Mouse (Mus musculus) limb, embryonic 10.5 days (tissue): ENCODE results near the gene Ppp1r18. TPM values are rescaled to one million over a fixed set of nuclear protein-coding genes. Genes with fewer than 3 reads are reported as not detected.

Experiments
- DNase-seq: peaks from one replicate; pipeline ENCODE4 v3.0.0-alpha.2; 2017; ENCODE audit warnings: low spot score
- H3K27ac ChIP-seq: fragments of 300-500 bp; sonication (generic); 2 replicates; pipeline ENCODE4 v1.5.1; 2016; ENCODE audit warnings: mild to moderate bottlenecking
- H3K27me3 ChIP-seq: fragments of 300-500 bp; sonication (generic); 2 replicates; pipeline ENCODE4 v1.6.1; 2016; ENCODE audit warnings: low read depth, mild to moderate bottlenecking; ENCODE audit not compliant: poor library complexity, severe bottlenecking
- H3K36me3 ChIP-seq: fragments of 300-500 bp; sonication (generic); 2 replicates; pipeline ENCODE4 v1.6.1; 2016; ENCODE audit warnings: mild to moderate bottlenecking, moderate library complexity
- H3K4me1 ChIP-seq: fragments of 300-500 bp; sonication (generic); 2 replicates; pipeline ENCODE4 v1.6.1; 2016
- H3K4me3 ChIP-seq: fragments of 300-500 bp; sonication (generic); 2 replicates; pipeline ENCODE4 v1.5.1; 2016; ENCODE audit warnings: mild to moderate bottlenecking, moderate library complexity
- H3K9me3 ChIP-seq: fragments of 300-500 bp; sonication (generic); replicated peaks from 2 replicates; pipeline ENCODE4 v1.6.1; 2016; ENCODE audit warnings: mild to moderate bottlenecking
- WGBS: fragments of 180-500 bp; shearing (Covaris S2); methylation state at CpG from one replicate; pipeline ENCODE4 v1.1.7; 2016; 5-methylcytosine and 5-hydroxymethylcytosine counted together
- microRNA counts: library from miRNA; unstranded; fragments of <30 nt; microRNA quantifications from one replicate; lab custom pipeline; 2017
- microRNA-seq: library from miRNA; unstranded; fragments of <30 nt; microRNA quantifications from one replicate; pipeline ENCODE4, GENCODE M21; 2017
- polyA plus RNA-seq: library from polyadenylated mRNA; unstranded; fragments of >200 nt; fragmentation: Nextera tagmentation; extraction: Ambion mirVana; gene quantifications from 2 replicates; pipeline ENCODE4 v1.2.1, GENCODE M21; 2016

Ppp1r18 gene
- polyA plus RNA-seq, 1 experiment from 2014 or later, result 22.1 TPM

GRCm38 (mm10) chr17:35923281-35923680 lies 57.9 kb downstream of the Ppp1r18 start:
- Histone ChIP-seq H3K9me3 (no peaks in the 10 kb centered on the region), H3K4me1 (peaks cover 17% of the 10 kb centered on the region), H3K27ac (no peak overlapping the region), H3K27me3 (no peaks in the 10 kb centered on the region), H3K4me3 (no peak overlapping the region), H3K36me3 (peaks cover 76% of the 10 kb centered on the region)
- 94% methylated on average over 4 of the region's 4 CpGs for WGBS
- DNase-seq, result no peak

MicroRNAs within 50 kb of the gene (microRNA counts, 519-probe panel; counts per million panel counts)
- microRNA mmu-miR-1894-3p (lab: Ali Mortazavi, UCI) (684 counts per million, percentile 72 among the panel's probes with 10 or more counts), microRNA mmu-miR-1894-5p (lab: Ali Mortazavi, UCI) (684 counts per million, percentile 72 among the panel's probes with 10 or more counts)

Small RNA genes within 50 kb of the gene (microRNA-seq; reads per million reads assigned to microRNA genes)
- 0.88 reads per million for gene Gm28033
- not detected for gene Mir1894

Other genes with a start within 250 kb of the Ppp1r18 start
- gene Gm9573, start 239.0 kb upstream of the Ppp1r18 start, polyA plus RNA-seq, result not detected in 2 replicates
- 0.08 and 0.24 TPM in 2 replicates for gene Mucl3, start 221.9 kb upstream of the Ppp1r18 start, polyA plus RNA-seq
- gene Vars2, start 198.0 kb upstream of the Ppp1r18 start, polyA plus RNA-seq, result 21.1 and 21.5 TPM in 2 replicates
- gene Gtf2h4, start 191.9 kb upstream of the Ppp1r18 start, polyA plus RNA-seq, result 67.0 and 72.4 TPM in 2 replicates
- 18.3 and 21.9 TPM in 2 replicates for gene Ddr1, start 161.0 kb upstream of the Ppp1r18 start, polyA plus RNA-seq
- 4.5 and 5.5 TPM in 2 replicates for gene Ier3, start 43.9 kb upstream of the Ppp1r18 start, polyA plus RNA-seq
- gene Flot1, start 42.4 kb upstream of the Ppp1r18 start, polyA plus RNA-seq, result 43.0 and 49.7 TPM in 2 replicates
- gene Tubb5, start 27.3 kb upstream of the Ppp1r18 start, polyA plus RNA-seq, result 1,509 and 1,575 TPM in 2 replicates
- 23.2 and 27.3 TPM in 2 replicates for gene Mdc1, start 24.1 kb upstream of the Ppp1r18 start, polyA plus RNA-seq
- 61.7 and 67.1 TPM in 2 replicates for gene Nrm, start 4.3 kb upstream of the Ppp1r18 start, polyA plus RNA-seq
- gene Dhx16, start 14.2 kb downstream of the Ppp1r18 start, polyA plus RNA-seq, result 58.4 and 62.4 TPM in 2 replicates
- 23.2 and 27.6 TPM in 2 replicates for gene 2310061I04Rik, start 31.8 kb downstream of the Ppp1r18 start, polyA plus RNA-seq
- 104 and 131 TPM in 2 replicates for gene Atat1, start 44.5 kb downstream of the Ppp1r18 start, polyA plus RNA-seq
- 87.6 and 122 TPM in 2 replicates for gene Mrps18b, start 50.8 kb downstream of the Ppp1r18 start, polyA plus RNA-seq
- gene Ppp1r10, start 50.8 kb downstream of the Ppp1r18 start, polyA plus RNA-seq, result 52.9 and 63.4 TPM in 2 replicates
- gene Abcf1, start 104.2 kb downstream of the Ppp1r18 start, polyA plus RNA-seq, result 98.3 and 109 TPM in 2 replicates
- 61.6 and 63.1 TPM in 2 replicates for gene Gnl1, start 114.3 kb downstream of the Ppp1r18 start, polyA plus RNA-seq
- gene Prr3, start 114.6 kb downstream of the Ppp1r18 start, polyA plus RNA-seq, result 44.9 and 49.4 TPM in 2 replicates
- 3.2 and 4.0 TPM in 2 replicates for gene H2-T24, start 155.0 kb downstream of the Ppp1r18 start, polyA plus RNA-seq
- 1.2 and 1.5 TPM in 2 replicates for gene H2-T23, start 167.3 kb downstream of the Ppp1r18 start, polyA plus RNA-seq
- gene H2-T22, start 177.2 kb downstream of the Ppp1r18 start, polyA plus RNA-seq, result 5.6 and 9.7 TPM in 2 replicates
- gene Gm6034, start 177.4 kb downstream of the Ppp1r18 start, polyA plus RNA-seq, result not detected in 2 replicates
- gene Gm11127, start 192.8 kb downstream of the Ppp1r18 start, polyA plus RNA-seq, result not detected in 2 replicates